Mouse (Mus musculus) Patski (cell line): ENCODE results near the gene Gm11168. TPM values are rescaled to one million over a fixed set of nuclear protein-coding genes. Genes with fewer than 3 reads are reported as not detected.
"Not testable (repeated sequence)": the region's sequence is repeated elsewhere in the genome, so short reads cannot be mapped to it uniquely, and the experiment has no call there.

Source experiments
- ATAC-seq: fragments of 100-300 bp; one replicate; pipeline ENCODE4 v1.8.0; 2021
- CTCF ChIA-PET: fragments of 350-600 bp; sonication (Branson Sonifier 250); formaldehyde crosslinking; loops from one replicate; lab custom pipeline; 2022; ENCODE audit warnings: inconsistent platforms; lab: Charles Lee
- POLR2A ChIA-PET: fragments of 350-600 bp; sonication (Branson Sonifier 250); formaldehyde crosslinking; loops from one replicate; lab custom pipeline; 2022; ENCODE audit warnings: antibody characterized with exemption, inconsistent platforms; lab: Charles Lee
- DNase-seq: peaks from one replicate; pipeline ENCODE4 v3.0.0-alpha.2; 2011; ENCODE audit warnings: low read depth, low spot score
- H3K27me3 ChIP-seq: fragments of 371-371 bp; one replicate; pipeline ENCODE4 v1.5.1; 2021
- in situ Hi-C: fragments of 300-500 bp; cut with MboI; formaldehyde crosslinking; loops from 3 replicates; pipeline ENCODE4 v1.11.1; 2018; ENCODE audit warnings: low pct_unique_long_range_greater_than_20kb, mixed read lengths
- polyA plus RNA-seq: library from polyadenylated mRNA; unstranded; gene quantifications from one replicate; pipeline ENCODE4 v1.2.3, GENCODE M21; 2021

Gm11168 gene
- polyA plus RNA-seq: not detected

- ATAC-seq, CTCF ChIA-PET, in situ Hi-C loops, DNase-seq, POLR2A ChIA-PET, H3K27me3 ChIP-seq: not testable (repeated sequence)
Observed at GRCm38 (mm10) chr9:3002794-3003396, at the start of gene Gm11168. Gm11168 (plus strand) TSS chr9:3003346.

- in situ Hi-C loops: not testable (repeated sequence)
Observed at GRCm38 (mm10) chr9:3000445-3000972, 2.6 kb upstream of the Gm11168 start, which contains the start of gene Gm10722. Gm10722 (plus strand) TSS chr9:3000922.

GRCm38 (mm10) chr9:3001006-3001405, 2.1 kb upstream of the Gm11168 start:
- ATAC-seq, in situ Hi-C loops, DNase-seq, POLR2A ChIA-PET, CTCF ChIA-PET, H3K27me3 ChIP-seq: not testable (repeated sequence)

More at GRCm38 (mm10) chr9:3000445-3000972, 2.6 kb upstream of the Gm11168 start, which contains the start of gene Gm10722:
- H3K27me3 ChIP-seq, POLR2A ChIA-PET, DNase-seq, CTCF ChIA-PET, ATAC-seq: not testable (repeated sequence)

GRCm38 (mm10) chr9:3001948-3002659, 1.0 kb upstream of the Gm11168 start:
- in situ Hi-C loops, DNase-seq, H3K27me3 ChIP-seq, POLR2A ChIA-PET, CTCF ChIA-PET: not testable (repeated sequence)
- ATAC-seq: peak; percentile 60

GRCm38 (mm10) chr9:3006179-3006578, 3.0 kb downstream of the Gm11168 start:
- H3K27me3 ChIP-seq, ATAC-seq, DNase-seq, POLR2A ChIA-PET, in situ Hi-C loops, CTCF ChIA-PET: not testable (repeated sequence)

GRCm38 (mm10) chr9:3006636-3007035, 3.5 kb downstream of the Gm11168 start:
- in situ Hi-C loops, POLR2A ChIA-PET, DNase-seq, CTCF ChIA-PET, H3K27me3 ChIP-seq: not testable (repeated sequence)
- peak; percentile 24 for ATAC-seq

- in situ Hi-C loops, DNase-seq: not testable (repeated sequence)
Observed at GRCm38 (mm10) chr9:3007272-3007671, 4.1 kb downstream of the Gm11168 start.

GRCm38 (mm10) chr9:3009331-3009730, 6.2 kb downstream of the Gm11168 start:
- CTCF ChIA-PET, DNase-seq, in situ Hi-C loops, POLR2A ChIA-PET, H3K27me3 ChIP-seq: not testable (repeated sequence)
- peak; percentile 23 for ATAC-seq

More at GRCm38 (mm10) chr9:3007272-3007671, 4.1 kb downstream of the Gm11168 start:
- peak; percentile 29 for ATAC-seq
- POLR2A ChIA-PET, H3K27me3 ChIP-seq, CTCF ChIA-PET: not testable (repeated sequence)

GRCm38 (mm10) chr9:3012054-3012621, 9.0 kb downstream of the Gm11168 start:
- H3K27me3 ChIP-seq, POLR2A ChIA-PET, ATAC-seq, DNase-seq, CTCF ChIA-PET, in situ Hi-C loops: not testable (repeated sequence)

GRCm38 (mm10) chr9:3012733-3013279, 9.7 kb downstream of the Gm11168 start, which contains the start of gene Gm10721:
Gm10721 (plus strand) TSS chr9:3013140.
- in situ Hi-C loops, CTCF ChIA-PET, POLR2A ChIA-PET, H3K27me3 ChIP-seq, DNase-seq: not testable (repeated sequence)
- peak; percentile 41 for ATAC-seq

GRCm38 (mm10) chr9:3015354-3015753, 12.2 kb downstream of the Gm11168 start, which contains the start of gene Gm10720:
Gm10720 (plus strand) TSS chr9:3015654.
- DNase-seq, in situ Hi-C loops, H3K27me3 ChIP-seq, POLR2A ChIA-PET, ATAC-seq, CTCF ChIA-PET: not testable (repeated sequence)

- DNase-seq, CTCF ChIA-PET, in situ Hi-C loops, ATAC-seq, POLR2A ChIA-PET, H3K27me3 ChIP-seq: not testable (repeated sequence)
Observed at GRCm38 (mm10) chr9:3015896-3016295, 12.8 kb downstream of the Gm11168 start.

GRCm38 (mm10) chr9:3017108-3017507, 14.0 kb downstream of the Gm11168 start, which contains the start of gene Gm10719:
Gm10719 (plus strand) TSS chr9:3017408.
- in situ Hi-C loops, DNase-seq: not testable (repeated sequence)

GRCm38 (mm10) chr9:3018944-3019343, 15.8 kb downstream of the Gm11168 start:
- ATAC-seq, DNase-seq, H3K27me3 ChIP-seq, CTCF ChIA-PET, POLR2A ChIA-PET, in situ Hi-C loops: not testable (repeated sequence)

More at GRCm38 (mm10) chr9:3017108-3017507, 14.0 kb downstream of the Gm11168 start, which contains the start of gene Gm10719:
- POLR2A ChIA-PET, H3K27me3 ChIP-seq, CTCF ChIA-PET, ATAC-seq: not testable (repeated sequence)
